Mouse (Mus musculus) myocyte (in vitro differentiated cells): Measurements from ENCODE around the gene Xrcc5. TPM values are rescaled to one million over a fixed set of nuclear protein-coding genes. Genes with fewer than 3 reads are reported as not detected.

ENCODE experiments used
- H3K27me3 ChIP-seq: one replicate; pipeline ENCODE4 v1.6.1; 2011; ENCODE audit not compliant: control insufficient read depth, insufficient read depth, insufficient read length
- H3K36me3 ChIP-seq: one replicate; pipeline ENCODE4 v1.6.1; 2011; ENCODE audit not compliant: control insufficient read depth, insufficient read depth
- H3K4me2 ChIP-seq: one replicate; pipeline ENCODE4 v1.6.1; 2011; ENCODE audit warnings: low read depth, control low read depth
- H3K4me3 ChIP-seq: one replicate; pipeline ENCODE4 v1.5.1; 2011; ENCODE audit warnings: mild to moderate bottlenecking, control low read depth, moderate library complexity
- H3K79me2 ChIP-seq: one replicate; pipeline ENCODE4 v1.6.1; 2011; ENCODE audit not compliant: control insufficient read depth, insufficient read depth
- H3ac ChIP-seq: one replicate; pipeline ENCODE4 v1.6.1; 2011; ENCODE audit not compliant: control insufficient read depth, insufficient read length
- CEBPB ChIP-seq: IDR thresholded peaks from 2 replicates; pipeline ENCODE4 v1.6.1; 2011; ENCODE audit warnings: mild to moderate bottlenecking, moderate library complexity; ENCODE audit not compliant: poor library complexity, insufficient read depth, severe bottlenecking
- E2F4 ChIP-seq: IDR thresholded peaks from one replicate; pipeline ENCODE4 v1.6.1; 2011; ENCODE audit warnings: mild to moderate bottlenecking, control low read depth, moderate library complexity; ENCODE audit not compliant: insufficient read depth
- MAX ChIP-seq: IDR thresholded peaks from one replicate; pipeline ENCODE4 v1.6.1; 2011; ENCODE audit warnings: low read depth, mild to moderate bottlenecking, control low read depth
- MYOD1 ChIP-seq, 3 experiments: IDR thresholded peaks; one replicate each; pipeline ENCODE4 v1.6.1; 2011; ENCODE audit warnings: control low read depth in 2 of 3, low read depth in 2 of 3, mild to moderate bottlenecking in 2 of 3, moderate library complexity in 1 of 3; ENCODE audit not compliant: insufficient read length in 2 of 3, control insufficient read depth in 1 of 3
- MYOG ChIP-seq, 3 experiments: IDR thresholded peaks; one replicate each; pipeline ENCODE4 v1.6.1; 2011; ENCODE audit warnings: control low read depth in 2 of 3, low read depth in 2 of 3, mild to moderate bottlenecking in 2 of 3; ENCODE audit not compliant: insufficient read length in 2 of 3, control insufficient read depth in 1 of 3, insufficient read depth in 1 of 3
- POLR2A ChIP-seq: IDR thresholded peaks from one replicate; pipeline ENCODE4 v1.6.1; 2011; ENCODE audit warnings: low read depth, mild to moderate bottlenecking, control low read depth, moderate library complexity; ENCODE audit not compliant: insufficient read length
- POLR2AphosphoS2 ChIP-seq: IDR thresholded peaks from one replicate; pipeline ENCODE4 v1.6.1; 2011; ENCODE audit warnings: low read depth, control low read depth; ENCODE audit not compliant: insufficient read length
- REST ChIP-seq: IDR thresholded peaks from one replicate; pipeline ENCODE4 v1.6.1; 2011; ENCODE audit warnings: mild to moderate bottlenecking, control low read depth, moderate library complexity; ENCODE audit not compliant: insufficient read depth, insufficient read length
- SRF ChIP-seq: IDR thresholded peaks from one replicate; pipeline ENCODE4 v1.6.1; 2011; ENCODE audit warnings: low read depth; ENCODE audit not compliant: control insufficient read depth, insufficient read length
- TCF12 ChIP-seq: IDR thresholded peaks from one replicate; pipeline ENCODE4 v1.6.1; 2011; ENCODE audit warnings: mild to moderate bottlenecking, control low read depth; ENCODE audit not compliant: poor library complexity, insufficient read depth, severe bottlenecking
- TCF3 ChIP-seq: IDR thresholded peaks from one replicate; pipeline ENCODE4 v1.6.1; 2011; ENCODE audit warnings: low read depth, control low read depth; ENCODE audit not compliant: insufficient read length
- USF1 ChIP-seq: IDR thresholded peaks from one replicate; pipeline ENCODE4 v1.6.1; 2011; ENCODE audit warnings: low read depth, mild to moderate bottlenecking, control low read depth, moderate library complexity
- polyA plus RNA-seq: library from polyadenylated mRNA; unstranded; fragments of >200 nt; fragmentation: generic; extraction: Trizol; gene quantifications from one replicate; pipeline ENCODE4 v1.2.1, GENCODE M21; 2012; ENCODE audit warnings: missing spikeins

Gene Xrcc5
- polyA plus RNA-seq, 1 experiment: 23.5 TPM

DNA sequence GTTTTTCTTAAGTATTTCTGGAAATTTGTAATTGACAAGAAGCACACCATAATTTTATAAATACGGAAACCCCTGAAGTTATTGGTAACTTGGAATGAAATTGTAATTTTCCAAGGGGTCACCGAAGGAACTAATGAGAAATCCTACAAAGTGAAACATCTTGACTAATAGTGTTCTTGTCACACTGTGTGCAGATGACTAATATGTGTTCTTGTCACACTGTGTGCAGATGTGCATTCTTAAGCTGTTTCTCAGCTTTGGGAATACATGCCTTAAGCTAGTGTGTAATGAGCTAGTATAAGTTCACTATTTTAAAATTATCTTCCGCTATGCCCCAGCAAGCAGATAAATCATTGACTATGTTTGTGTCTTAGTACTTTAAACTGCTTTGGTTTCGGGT lies 16.0 kb downstream of the Xrcc5 start:
- no peaks in the 10 kb centered on the region for H3K27me3 ChIP-seq
- no peaks in the 10 kb centered on the region for H3K79me2 ChIP-seq
- peaks cover 26% of the 10 kb centered on the region for H3K36me3 ChIP-seq
- TF ChIP-seq MAX (no peak), POLR2AphosphoS2 (no peak), SRF (no peak), POLR2A (no peak)
- H3K4me2 ChIP-seq: no peak overlapping the region
- H3ac ChIP-seq: no peak overlapping the region
- H3K4me3 ChIP-seq: no peak overlapping the region

DNA sequence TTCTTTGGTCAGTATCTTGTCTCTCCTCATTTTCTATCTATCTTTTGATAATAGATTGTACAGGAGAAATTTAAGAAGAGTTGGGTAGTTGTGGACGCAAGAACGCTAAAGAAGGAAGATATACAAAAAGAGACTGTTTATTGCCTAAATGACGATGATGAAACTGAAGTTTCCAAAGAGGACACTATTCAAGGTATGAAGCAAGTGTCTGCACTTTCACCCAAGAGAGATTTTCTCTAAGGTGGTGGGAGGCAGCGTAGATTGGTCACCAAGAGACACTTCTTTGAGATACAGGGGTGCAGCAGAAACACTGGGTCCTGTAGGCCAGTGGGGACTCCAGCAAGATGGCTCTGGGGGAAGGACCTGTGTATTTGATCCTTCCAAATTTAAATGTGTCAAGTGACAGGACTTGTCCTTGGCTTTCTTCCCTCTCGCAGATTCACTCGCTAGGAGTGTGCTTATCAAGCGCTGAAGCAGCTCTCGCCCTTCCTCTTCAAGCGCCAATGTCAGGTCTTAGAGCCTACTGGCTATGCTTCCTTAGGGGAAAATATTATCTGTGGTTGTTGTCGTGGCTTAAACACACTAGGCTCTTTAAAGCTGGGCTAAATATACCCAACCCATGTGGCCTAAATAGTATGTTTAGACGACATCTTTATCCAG lies 19.1 kb downstream of the Xrcc5 start:
- Histone ChIP-seq H3K27me3 (no peaks in the 10 kb centered on the region), H3ac (no peak overlapping the region), H3K36me3 (peaks cover 32% of the 10 kb centered on the region), H3K4me2 (no peak overlapping the region), H3K4me3 (no peak overlapping the region), H3K79me2 (no peaks in the 10 kb centered on the region)
- no peak for TF ChIP-seq TCF12
- no peak for TF ChIP-seq USF1
- no peak for TF ChIP-seq TCF3
- TF ChIP-seq POLR2A: no peak
- no peak for TF ChIP-seq CEBPB
- no peak for TF ChIP-seq MAX
- TF ChIP-seq REST: no peak
- no peak for TF ChIP-seq MYOD1 (IDR thresholded peaks at IDR 0.05; ENCODE audit: control insufficient read depth in 1 of 3, insufficient read length in 2 of 3, low read depth in 2 of 3)

DNA sequence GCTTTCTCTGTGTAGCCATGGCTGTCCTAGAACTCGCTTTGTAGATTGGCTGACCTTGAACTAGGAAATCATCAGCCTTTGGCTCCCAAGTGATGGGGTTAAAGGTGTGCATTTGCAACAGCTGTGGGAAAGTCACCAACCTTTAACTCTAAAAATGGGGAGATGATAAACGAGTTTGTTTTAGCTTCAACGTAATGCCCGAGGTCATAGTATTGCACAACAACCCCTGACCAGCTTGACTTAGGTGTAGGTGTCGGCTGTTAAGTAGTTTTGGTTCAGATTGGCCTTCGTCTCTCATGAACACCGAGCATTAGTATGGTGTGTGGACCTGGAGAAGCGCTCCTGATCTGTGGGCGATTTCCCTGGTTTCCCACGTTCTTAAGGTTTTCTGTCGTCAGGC lies 27.6 kb downstream of the Xrcc5 start:
- peaks cover 35% of the 10 kb centered on the region for H3K36me3 ChIP-seq

DNA sequence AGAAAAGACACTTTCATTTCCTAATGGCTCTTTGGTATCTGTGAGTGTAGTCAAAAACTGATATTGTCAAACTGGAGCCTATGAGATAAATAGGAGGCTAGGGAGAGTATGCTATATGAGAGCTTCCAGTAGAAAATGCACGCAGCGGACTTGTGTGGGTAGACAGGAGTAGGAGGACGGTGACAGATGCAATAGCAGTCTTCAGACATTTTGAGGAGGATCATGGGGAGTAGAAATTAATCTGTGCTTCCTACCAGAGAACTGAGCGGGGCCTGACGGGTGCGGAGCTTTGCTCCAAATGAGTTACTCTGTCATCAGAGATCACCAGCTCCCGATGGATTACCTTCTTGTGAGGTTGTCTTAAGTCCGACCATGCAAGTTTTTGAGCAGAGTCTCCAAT lies 29.6 kb downstream of the Xrcc5 start:
- no peak overlapping the region for H3ac ChIP-seq
- H3K79me2 ChIP-seq: no peaks in the 10 kb centered on the region
- no peaks in the 10 kb centered on the region for H3K27me3 ChIP-seq
- peaks cover 27% of the 10 kb centered on the region for H3K36me3 ChIP-seq
- H3K4me3 ChIP-seq: no peak overlapping the region
- H3K4me2 ChIP-seq: no peak overlapping the region
- TF ChIP-seq E2F4 (no peak), SRF (no peak), USF1 (no peak), CEBPB (no peak), REST (no peak), MYOG (IDR thresholded peaks at IDR 0.05; ENCODE audit: control insufficient read depth in 1 of 3, insufficient read depth in 1 of 3, insufficient read length in 2 of 3, low read depth in 2 of 3) (no peak), POLR2AphosphoS2 (no peak)

More for the DNA sequence above, 27.6 kb downstream of the Xrcc5 start:
- no peak for TF ChIP-seq SRF
- TF ChIP-seq TCF3: no peak
- no peak for TF ChIP-seq CEBPB
- no peak for TF ChIP-seq MYOG (IDR thresholded peaks at IDR 0.05; ENCODE audit: control insufficient read depth in 1 of 3, insufficient read depth in 1 of 3, insufficient read length in 2 of 3, low read depth in 2 of 3)
- no peak for TF ChIP-seq E2F4
- no peak for TF ChIP-seq USF1
- no peak for TF ChIP-seq TCF12
- TF ChIP-seq MAX: no peak
- no peak for TF ChIP-seq POLR2A
- no peak for TF ChIP-seq REST
- TF ChIP-seq MYOD1 (IDR thresholded peaks at IDR 0.05; ENCODE audit: control insufficient read depth in 1 of 3, insufficient read length in 2 of 3, low read depth in 2 of 3): no peak
- no peak for TF ChIP-seq POLR2AphosphoS2
- Histone ChIP-seq H3K4me3 (no peak overlapping the region), H3K27me3 (no peaks in the 10 kb centered on the region), H3ac (no peak overlapping the region), H3K4me2 (no peak overlapping the region), H3K79me2 (no peaks in the 10 kb centered on the region)

DNA sequence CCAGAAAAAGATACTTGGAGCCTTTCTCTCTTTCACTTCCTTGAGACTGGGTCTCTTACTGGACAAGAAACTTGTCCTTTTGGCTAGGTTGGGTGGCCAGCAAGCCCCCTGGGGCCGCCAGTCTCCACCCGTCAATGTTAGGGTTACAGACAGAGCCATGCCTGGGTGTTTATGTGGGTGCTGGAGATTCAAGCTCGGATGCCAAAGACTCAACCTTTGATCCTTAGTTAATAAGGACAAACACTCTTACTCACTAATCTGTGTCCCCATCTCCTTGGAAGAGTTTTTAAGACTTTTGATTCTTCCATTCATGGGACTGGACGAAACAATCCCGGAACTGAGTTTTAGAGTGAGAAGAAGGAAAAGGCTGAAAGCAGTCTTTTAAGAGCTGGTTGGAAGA lies 31.1 kb downstream of the Xrcc5 start:
- no peaks in the 10 kb centered on the region for H3K27me3 ChIP-seq
- no peak overlapping the region for H3ac ChIP-seq

More for the DNA sequence above, 31.1 kb downstream of the Xrcc5 start:
- TF ChIP-seq TCF3 (no peak), SRF (no peak), MYOG (IDR thresholded peaks at IDR 0.05; ENCODE audit: control insufficient read depth in 1 of 3, insufficient read depth in 1 of 3, insufficient read length in 2 of 3, low read depth in 2 of 3) (no peak), REST (no peak), MYOD1 (IDR thresholded peaks at IDR 0.05; ENCODE audit: control insufficient read depth in 1 of 3, insufficient read length in 2 of 3, low read depth in 2 of 3) (no peak), CEBPB (no peak), POLR2AphosphoS2 (no peak), POLR2A (no peak), E2F4 (no peak), MAX (no peak), USF1 (no peak), TCF12 (no peak)
- Histone ChIP-seq H3K79me2 (no peaks in the 10 kb centered on the region), H3K4me3 (no peak overlapping the region), H3K36me3 (peaks cover 30% of the 10 kb centered on the region), H3K4me2 (no peak overlapping the region)
